Mouse (Mus musculus): ENCODE measurements around the gene Pigr.

- TF ChIP-seq TAL1 (IDR thresholded peaks at IDR 0.05; ENCODE audit: low read length) (no peak), GATA1 (IDR thresholded peaks at IDR 0.05; ENCODE audit: low read length) (no peak)
Measured at GRCm38 (mm10) chr1:130894468-130894867, 68.0 kb downstream of the Pigr start.

Data from erythroblast, embryonic 14.5 days (primary cell).